Comparison of ENCODE assay signal across 34 mouse cellular contexts in genomic region chr1:121330621-121331020, GRCm38 (mm10).
"Had no signal": no experiment of that assay in that cellular context is flagged by ENCODE, and none has a peak within 500 bp of the region (broad histone marks: within the 10 kb centered on the region; RNA-seq: fewer than 3 reads in every experiment).

No protein-coding gene starts in this region.

- H3K9me3 ChIP-seq: heart, embryonic 10.5 days; heart, embryonic 13.5 days; hindbrain, embryonic 10.5 days; hindbrain, embryonic 12.5 days; hindbrain, embryonic 13.5 days; hindbrain, embryonic 15.5 days; intestine, embryonic 15.5 days; kidney, embryonic 15.5 days had no signal

- H3K27me3 ChIP-seq: heart, embryonic 13.5 days; heart, embryonic 15.5 days; hindbrain, embryonic 12.5 days; hindbrain, embryonic 13.5 days; hindbrain, embryonic 15.5 days; intestine, embryonic 15.5 days; kidney, embryonic 15.5 days had no signal

- H3K36me3 ChIP-seq: heart, embryonic 15.5 days; hindbrain, embryonic 12.5 days; hindbrain, embryonic 15.5 days; intestine, embryonic 15.5 days; kidney, embryonic 15.5 days had no signal

- H3K4me3 ChIP-seq: heart, embryonic 10.5 days; heart, embryonic 13.5 days; heart, embryonic 15.5 days; hindbrain, embryonic 10.5 days; hindbrain, embryonic 12.5 days; hindbrain, embryonic 13.5 days; hindbrain, embryonic 15.5 days; intestine, embryonic 15.5 days; kidney, embryonic 15.5 days; layer of hippocampus, adult 2 months had no signal

- ATAC-seq: hindbrain, embryonic 16.5 days; hindbrain, postnatal 0 days; inflammation-experienced regulatory T-cells, adult 6 months; intestine, embryonic 15.5 days; intestine, embryonic 16.5 days; intestine, postnatal 0 days had no signal

- H3K9ac ChIP-seq: heart, embryonic 13.5 days; heart, embryonic 15.5 days; hindbrain, embryonic 12.5 days; hindbrain, embryonic 13.5 days; hindbrain, embryonic 14.5 days; hindbrain, embryonic 15.5 days; intestine, embryonic 15.5 days; kidney, embryonic 15.5 days had no signal

- H3K4me2 ChIP-seq: heart, embryonic 11.5 days; heart, embryonic 13.5 days; heart, embryonic 15.5 days; hindbrain, embryonic 12.5 days; hindbrain, embryonic 13.5 days; hindbrain, embryonic 14.5 days; hindbrain, embryonic 15.5 days; intestine, embryonic 15.5 days; kidney, embryonic 15.5 days had no signal

- DNase-seq: heart, postnatal 10 days; heart, postnatal 14 days; heart, postnatal 36 days; heart, postnatal 4 days; kidney, adult 11 months; kidney, adult 18-20 months; kidney, adult 2 months; kidney, adult 8-10 months; kidney, adult 9 months; kidney, postnatal 10 days; kidney, postnatal 14 days; kidney, postnatal 25 days; kidney, postnatal 36 days; kidney, postnatal 4 days; layer of hippocampus, adult 9-11 months; layer of hippocampus, postnatal 36 days had no signal

- H3K27ac ChIP-seq: heart, embryonic 10.5 days; heart, embryonic 15.5 days; hindbrain, embryonic 10.5 days; hindbrain, embryonic 12.5 days; hindbrain, embryonic 13.5 days; hindbrain, embryonic 14.5 days; hindbrain, embryonic 15.5 days; hindbrain, postnatal 0 days; intestine, embryonic 15.5 days; kidney, embryonic 15.5 days; kidney, postnatal 0 days; layer of hippocampus, adult 2 months had no signal
